Mouse (Mus musculus) CD4-positive naive resting alpha-beta T cell, adult 57 days (primary cell): Measurements from ENCODE around the gene Otop1. TPM values are rescaled to one million over a fixed set of nuclear protein-coding genes. Genes with fewer than 3 reads are reported as not detected.

Source experiments
- total RNA-seq: library from RNA; stranded (reverse); gene quantifications from one replicate; pipeline ENCODE4 v1.2.4, GENCODE M21; 2023

The Otop1 gene
- total RNA-seq, result not detected

DNA sequence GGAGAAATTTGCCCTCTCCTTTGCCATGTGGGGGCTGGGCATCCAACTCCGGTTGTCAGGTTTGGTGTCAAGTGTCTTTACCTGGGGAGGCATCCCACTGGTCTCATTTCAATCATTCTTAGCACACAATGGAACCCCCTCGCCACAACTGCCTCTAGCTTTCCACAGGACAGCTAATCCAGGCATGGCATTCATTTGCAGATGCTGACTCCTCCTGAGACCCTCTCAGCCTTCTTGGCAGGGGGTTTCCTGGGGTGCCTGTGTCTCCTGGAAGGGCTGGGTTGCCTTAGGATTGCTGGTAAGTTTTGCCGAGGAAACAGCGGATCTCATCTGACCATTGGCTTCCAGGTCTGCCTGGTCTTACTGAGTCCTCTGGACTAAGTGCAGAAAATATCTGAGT is at the start of gene Otop1:
Otop1 (plus strand) TSS at position 202 of the 400 bp plus-strand sequence.

DNA sequence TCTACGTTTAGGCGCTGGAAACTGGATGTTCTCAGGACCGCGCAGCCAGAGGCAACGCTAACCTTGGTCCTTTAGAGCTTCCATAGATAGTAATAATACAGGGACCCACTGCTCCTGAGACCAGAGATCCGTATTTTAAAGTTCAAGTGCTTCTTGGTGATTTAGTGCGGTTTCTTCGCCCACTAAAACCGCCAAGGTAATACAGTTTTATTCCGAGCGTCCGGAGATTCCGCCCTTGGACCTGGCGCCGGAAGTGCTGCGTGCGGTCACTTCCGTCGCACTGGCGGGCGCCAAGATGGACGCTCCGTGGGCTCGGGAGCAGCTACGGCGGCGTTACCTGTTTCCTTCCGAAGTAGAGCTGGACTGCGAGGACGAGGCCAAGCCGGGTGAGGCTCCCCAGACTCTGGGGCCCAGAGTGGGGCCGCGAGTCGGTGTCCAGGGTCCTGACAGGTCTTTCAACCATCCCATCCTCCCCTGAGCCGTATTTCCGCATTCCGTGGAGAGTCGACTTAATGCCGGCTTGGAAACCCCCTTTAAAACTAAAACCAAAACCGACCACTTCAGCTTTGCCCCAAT is 15.6 kb upstream of the Otop1 start, which contains the start of gene Tmem128:
Tmem128 (plus strand) TSS at position 79 of the 576 bp plus-strand sequence.

DNA sequence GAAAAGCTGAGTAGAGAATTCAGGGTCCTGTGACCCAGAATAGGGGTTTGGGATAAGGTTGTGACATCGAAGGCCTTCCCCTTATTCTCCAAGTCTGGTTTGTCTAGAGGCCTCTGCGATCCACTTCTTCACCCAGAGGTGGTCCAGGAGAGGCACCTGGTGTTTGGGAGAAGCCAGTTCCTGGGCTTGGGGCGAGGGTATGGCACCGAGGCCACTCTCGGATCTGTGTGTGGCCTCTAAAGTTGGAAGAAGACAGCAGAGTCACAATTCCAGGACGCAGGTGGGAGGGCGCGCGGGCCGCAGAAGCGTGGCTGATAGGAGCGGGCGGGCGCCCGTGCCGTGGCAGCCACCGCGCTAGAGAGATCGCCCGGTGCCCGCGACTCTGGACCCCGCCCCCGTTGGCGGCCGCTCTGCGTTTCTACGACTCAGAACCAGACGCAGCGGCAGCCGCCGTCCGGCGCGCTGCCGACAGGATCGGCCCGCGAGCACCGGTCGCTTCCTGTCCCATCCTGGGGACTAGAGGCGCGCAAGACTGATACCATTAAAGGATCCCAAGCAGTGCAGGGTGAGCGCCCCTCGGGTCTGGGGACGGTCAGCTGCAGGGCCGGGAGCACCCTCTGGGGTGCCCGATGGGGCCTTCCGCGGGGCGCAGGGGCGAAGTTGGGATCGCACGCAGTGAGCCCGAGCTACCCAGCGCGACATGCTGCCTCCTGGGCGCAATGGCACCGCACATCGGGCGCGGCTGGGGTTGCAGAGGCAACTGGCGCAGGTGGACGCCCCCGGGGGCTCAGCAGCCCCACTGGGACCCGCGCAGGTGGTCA is 43.4 kb downstream of the Otop1 start, which contains the start of gene Drd5:
Drd5 (plus strand) TSS at position 402 of the 821 bp plus-strand sequence.

Other genes with a start within 250 kb of the Otop1 start
- gene Stx18, start 237.2 kb upstream of the Otop1 start, total RNA-seq, result 23.5 TPM
- not detected for gene Nsg1, start 116.1 kb upstream of the Otop1 start, total RNA-seq
- gene Zbtb49, start 55.5 kb upstream of the Otop1 start, total RNA-seq, result 20.0 TPM
- 31.5 TPM for gene Lyar, start 55.5 kb upstream of the Otop1 start, total RNA-seq
- 64.3 TPM for gene Tmem128, start 15.8 kb upstream of the Otop1 start, total RNA-seq
- not detected for gene Drd5, start 43.4 kb downstream of the Otop1 start, total RNA-seq
- gene Slc2a9, start 227.2 kb downstream of the Otop1 start, total RNA-seq, result 22.5 TPM